ENCODE assay signal across 11 mouse cellular contexts in genomic region chr4:150406320-150406719, GRCm38 (mm10).
A peak's percentile ranks its signal among the peaks of the same experiment; 100 is the strongest.
DNase-seq lines count a peak whose midpoint lies in the region; ATAC-seq and TF ChIP-seq lines count a peak whose summit lies in the region.
"Had no signal": no experiment of that assay in that cellular context is flagged by ENCODE, and none has a peak within 500 bp of the region (broad histone marks: within the 10 kb centered on the region; RNA-seq: fewer than 3 reads in every experiment).

No protein-coding gene starts in this region.

- H3K36me3 ChIP-seq in lung, embryonic 14.5 days (ENCODE audit: insufficient read depth): peaks cover 33% of the 10 kb centered on the region
- peaks cover 23% of the 10 kb centered on the region for H3K36me3 ChIP-seq in liver, embryonic 12.5 days

- peaks cover 34% of the 10 kb centered on the region for H3K4me1 ChIP-seq in cerebellum, adult 2 months (ENCODE audit: control insufficient read depth, insufficient read depth, low read length)
- H3K4me1 ChIP-seq in lung, embryonic 14.5 days (ENCODE audit: insufficient read depth): peaks cover 30% of the 10 kb centered on the region
- H3K4me1 ChIP-seq in liver, embryonic 12.5 days: peaks cover 69% of the 10 kb centered on the region

- 54% methylated on average over 21 of the region's 21 CpGs for WGBS in cerebellum, adult 2 months
- WGBS in lung, embryonic 14.5 days: 38% methylated on average over 21 of the region's 21 CpGs
- 20% methylated on average over 21 of the region's 21 CpGs for WGBS in liver, embryonic 12.5 days (ENCODE audit: insufficient replicate concordance)

- no peak for TF ChIP-seq POLR2A in cerebellum, adult 2 months (IDR thresholded peaks at IDR 0.05; ENCODE audit: borderline replicate concordance, insufficient read depth, low read length)

- peak; percentile 50 to 51 for DNase-seq in cerebellum, adult 2 months
- DNase-seq in cerebellum, adult 11 months: no peak
- DNase-seq in lung, embryonic 14.5 days: no peak
- DNase-seq in lung, adult 18-20 months: no peak
- peak; percentile 76 for DNase-seq in ZHBTc4 (ENCODE audit: low read depth, low spot score)
- DNase-seq in left cerebral cortex, adult 11 months (ENCODE audit: low spot score): no peak
- DNase-seq in kidney, adult 18-20 months: no peak
- DNase-seq: kidney, adult 8-10 months; left cerebral cortex, postnatal 4 days had no signal

- ATAC-seq in lung, embryonic 14.5 days (ENCODE audit: insufficient read depth): no peak
- ATAC-seq in liver, embryonic 12.5 days: peak; percentile 77

- no peaks in the 10 kb centered on the region for H3K9me3 ChIP-seq in lung, embryonic 14.5 days (ENCODE audit: low read depth, low read length)
- no peaks in the 10 kb centered on the region for H3K9me3 ChIP-seq in liver, embryonic 12.5 days (replicated peaks)
- H3K9me3 ChIP-seq: embryonic facial prominence, embryonic 10.5 days had no signal

- no peak for TF ChIP-seq CTCF in cerebellum, adult 2 months (IDR thresholded peaks at IDR 0.05; ENCODE audit: borderline replicate concordance, insufficient read depth, low read depth, low read length)
- TF ChIP-seq CTCF in lung, embryonic 14.5 days (IDR thresholded peaks at IDR 0.05; ENCODE audit: low read depth): no peak

- H3K27ac ChIP-seq in cerebellum, adult 2 months (ENCODE audit: insufficient read depth, low read length): peak overlapping the region; percentile 52; the same call in 1 of the 2 replicates
- no peak overlapping the region for H3K27ac ChIP-seq in lung, embryonic 14.5 days (ENCODE audit: low read depth)
- peak overlapping the region; percentile 75 for H3K27ac ChIP-seq in liver, embryonic 12.5 days
- H3K27ac ChIP-seq: embryonic facial prominence, embryonic 10.5 days had no signal

- H3K4me3 ChIP-seq in cerebellum, adult 2 months (replicated peaks; ENCODE audit: insufficient read depth, low read depth, low read length): no peak overlapping the region
- no peak overlapping the region for H3K4me3 ChIP-seq in lung, embryonic 14.5 days (ENCODE audit: low read depth, low read length)
- H3K4me3 ChIP-seq in liver, embryonic 12.5 days: peak overlapping the region; percentile 44
- H3K4me3 ChIP-seq: embryonic facial prominence, embryonic 10.5 days had no signal

- H3K4me2 ChIP-seq in lung, embryonic 14.5 days: peak overlapping the region; percentile 20; the same call in 1 of the 2 replicates
- H3K4me2 ChIP-seq in liver, embryonic 12.5 days: peak overlapping the region; percentile 73

- H3K9ac ChIP-seq in lung, embryonic 14.5 days: no peak overlapping the region
- H3K9ac ChIP-seq in liver, embryonic 12.5 days: peak overlapping the region; percentile 63

- H3K27me3 ChIP-seq in cerebellum, adult 2 months (ENCODE audit: control insufficient read depth, insufficient read depth, low read length): no peaks in the 10 kb centered on the region
- H3K27me3 ChIP-seq in lung, embryonic 14.5 days (ENCODE audit: insufficient read depth, low read length): no peaks in the 10 kb centered on the region
- no peaks in the 10 kb centered on the region for H3K27me3 ChIP-seq in liver, embryonic 12.5 days (replicated peaks)

Comparison
In these comparisons a context has a peak if more than half of its experiments do, and no peak if none do; other contexts are left out.
1. DNase-seq: peak in cerebellum, adult 2 months (2 of 2) and ZHBTc4 (single experiment); none in cerebellum, adult 11 months (single experiment), lung, embryonic 14.5 days (single experiment), lung, adult 18-20 months (0 of 2), left cerebral cortex, adult 11 months (single experiment) and kidney, adult 18-20 months (single experiment).